Mouse (Mus musculus) testis, postnatal 10 days (tissue): ENCODE results near the gene Tm4sf4.

Experiments used
- DNase-seq: peaks from one replicate; pipeline ENCODE4 v3.0.0; 2021; ENCODE audit warnings: low spot score

The Tm4sf4 gene

DNA sequence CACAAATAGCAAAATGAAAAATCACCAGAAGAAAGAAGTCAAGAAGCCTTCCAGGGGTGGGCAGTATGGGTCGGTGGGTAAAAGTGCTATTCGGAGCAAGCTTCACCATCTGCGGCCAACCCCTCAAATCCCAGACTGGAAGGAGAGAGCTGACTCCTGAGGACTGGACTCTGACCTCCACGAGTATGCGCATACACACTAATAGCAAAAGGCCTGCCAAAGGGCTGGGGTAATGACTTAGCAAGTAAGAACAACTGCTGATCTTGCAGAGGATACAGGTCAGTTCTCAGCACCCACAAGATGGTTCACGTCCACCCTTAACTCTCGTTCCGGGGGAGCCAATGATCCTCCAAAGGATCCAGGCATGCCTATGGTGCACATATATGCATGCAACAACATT is 49.3 kb downstream of the Tm4sf4 start:
- no peak for DNase-seq

DNA sequence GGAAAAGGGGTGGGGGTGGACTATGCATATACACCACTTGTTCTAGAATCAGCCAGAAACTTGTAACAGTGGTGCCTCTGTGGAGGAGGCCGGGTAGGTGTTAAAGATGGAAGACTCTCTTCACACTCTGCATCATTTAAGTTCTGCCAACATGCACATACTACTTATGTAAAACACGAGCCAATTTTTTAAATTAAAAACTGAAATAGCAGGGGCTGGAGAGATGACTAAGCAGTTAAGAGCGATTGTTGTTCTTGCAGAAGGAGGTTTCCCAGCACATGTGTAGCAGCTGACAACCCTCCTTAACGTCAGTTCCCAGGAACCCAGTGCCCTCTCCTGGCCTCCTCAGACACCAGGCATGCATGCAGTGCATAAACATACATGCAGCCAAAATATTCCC is 55.5 kb downstream of the Tm4sf4 start:
- no peak for DNase-seq

DNA sequence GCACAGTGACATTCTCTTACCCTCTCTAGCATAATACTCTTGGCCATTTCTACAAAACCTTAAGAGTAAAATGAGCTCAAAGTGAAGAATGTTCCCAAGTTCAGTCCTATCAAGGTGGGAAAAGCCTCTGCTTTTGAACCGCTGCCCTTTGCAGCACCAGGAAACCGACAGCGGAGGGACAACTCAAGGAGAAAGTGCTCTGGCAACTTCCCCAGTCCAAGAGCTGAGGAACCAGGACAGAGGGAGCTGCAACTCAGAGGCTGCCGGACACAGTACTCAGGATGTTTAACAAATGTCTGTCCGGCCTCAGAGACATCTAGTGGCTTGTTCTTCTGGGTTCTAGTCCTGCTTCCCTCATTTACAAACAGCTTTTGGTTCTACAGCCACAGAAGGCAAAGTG is 56.9 kb downstream of the Tm4sf4 start:
- no peak for DNase-seq

DNA sequence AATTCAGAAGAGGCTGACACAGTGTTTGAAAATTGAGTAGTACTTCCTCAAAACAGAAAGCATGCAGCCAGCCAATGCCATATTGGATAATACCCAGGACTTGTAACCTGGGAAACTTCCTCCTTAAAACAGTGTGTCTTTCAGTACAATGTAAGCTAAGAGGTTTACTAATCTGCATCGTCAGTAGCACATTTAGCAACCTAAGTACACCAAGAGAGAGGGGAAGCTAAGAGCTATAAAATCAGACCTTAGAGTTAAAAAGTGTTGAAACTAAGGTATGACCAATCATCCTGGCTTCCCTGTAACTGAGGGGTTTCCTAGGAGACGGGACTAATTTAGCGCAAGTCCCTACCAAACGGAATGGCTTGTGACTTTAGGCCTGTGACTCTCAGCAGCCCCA is 61.0 kb downstream of the Tm4sf4 start:
- no peak for DNase-seq

DNA sequence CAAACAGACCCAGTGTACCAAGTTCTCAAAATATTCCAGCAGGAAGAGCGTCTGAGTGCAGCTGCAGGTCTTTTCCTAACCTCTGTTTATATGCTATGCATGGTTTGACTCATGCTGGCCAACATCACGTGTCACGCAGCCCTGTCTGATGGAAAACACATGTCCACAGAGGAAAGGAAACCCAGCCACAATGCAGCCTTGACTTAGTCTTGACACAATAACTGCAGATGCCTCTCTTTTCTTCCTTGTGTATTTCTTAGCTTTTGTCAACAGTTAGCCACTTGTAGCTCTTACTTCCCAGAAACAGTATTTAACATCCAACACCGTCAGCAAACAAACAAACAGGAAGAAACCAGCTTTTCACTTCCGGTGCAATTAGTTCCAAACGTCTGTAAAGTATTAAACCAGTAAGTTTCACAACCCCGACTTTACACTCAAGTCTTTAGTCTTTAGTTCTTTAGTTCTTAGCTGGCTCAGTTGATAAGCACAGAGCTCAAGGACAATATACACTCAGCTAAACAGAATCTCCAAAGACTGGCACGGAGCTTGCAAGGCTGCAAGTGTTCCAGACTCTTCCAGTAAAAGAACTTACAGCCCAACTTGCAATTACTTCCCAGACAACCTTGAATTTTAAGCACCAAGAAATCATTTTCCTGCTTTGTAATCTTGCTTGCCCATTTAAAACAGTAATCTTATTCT is 62.5 kb downstream of the Tm4sf4 start:
- no peak for DNase-seq
